Mouse (Mus musculus) cerebellum, postnatal 4 days (tissue): Measurements from ENCODE around the gene Sulf2.

ENCODE experiments used
- DNase-seq, 2 experiments: peaks; one replicate each; pipeline ENCODE4 v3.0.0; 2022; ENCODE audit warnings: low spot score in 2 of 2, mixed read lengths in 1 of 2

Sulf2 gene

GRCm38 (mm10) chr2:166149482-166149881 is 6.0 kb downstream of the Sulf2 start:
- no peak for DNase-seq

GRCm38 (mm10) chr2:166148672-166149332 is 6.7 kb downstream of the Sulf2 start:
- DNase-seq: no peak

- no peak for DNase-seq
These were observed 7.4 kb downstream of the Sulf2 start for GRCm38 (mm10) chr2:166147930-166148651.

GRCm38 (mm10) chr2:166146446-166146845 is 9.0 kb downstream of the Sulf2 start:
- DNase-seq: no peak

GRCm38 (mm10) chr2:166145031-166145430 is 10.4 kb downstream of the Sulf2 start:
- DNase-seq: no peak

GRCm38 (mm10) chr2:166143871-166144270 is 11.6 kb downstream of the Sulf2 start:
- no peak for DNase-seq

- no peak for DNase-seq
These were observed 12.8 kb downstream of the Sulf2 start for GRCm38 (mm10) chr2:166142561-166143112.

GRCm38 (mm10) chr2:166141910-166142309 is 13.6 kb downstream of the Sulf2 start:
- DNase-seq: no peak

GRCm38 (mm10) chr2:166141039-166141438 is 14.4 kb downstream of the Sulf2 start:
- DNase-seq: no peak

GRCm38 (mm10) chr2:166140427-166140826 is 15.0 kb downstream of the Sulf2 start:
- DNase-seq: no peak

- no peak for DNase-seq
These were observed 17.2 kb downstream of the Sulf2 start for GRCm38 (mm10) chr2:166138308-166138707.

GRCm38 (mm10) chr2:166137467-166137866 is 18.0 kb downstream of the Sulf2 start:
- DNase-seq: no peak

- no peak for DNase-seq
These were observed 19.6 kb downstream of the Sulf2 start for GRCm38 (mm10) chr2:166135711-166136485.

- DNase-seq: no peak
These were observed 26.7 kb downstream of the Sulf2 start for GRCm38 (mm10) chr2:166128756-166129155.

GRCm38 (mm10) chr2:166128032-166128431 is 27.4 kb downstream of the Sulf2 start:
- DNase-seq: no peak

GRCm38 (mm10) chr2:166126343-166126742 is 29.1 kb downstream of the Sulf2 start:
- DNase-seq: no peak

- no peak for DNase-seq
These were observed 29.8 kb downstream of the Sulf2 start for GRCm38 (mm10) chr2:166125492-166126252.

- no peak for DNase-seq
These were observed 30.4 kb downstream of the Sulf2 start for GRCm38 (mm10) chr2:166125033-166125432.

GRCm38 (mm10) chr2:166122781-166123180 is 32.7 kb downstream of the Sulf2 start:
- DNase-seq: no peak

GRCm38 (mm10) chr2:166121681-166122355 is 33.6 kb downstream of the Sulf2 start:
- DNase-seq: no peak

- DNase-seq: no peak
These were observed 35.5 kb downstream of the Sulf2 start for GRCm38 (mm10) chr2:166119992-166120391.
